Mouse (Mus musculus) embryonic facial prominence, embryonic 11.5 days (tissue): ENCODE data around the gene H2-D1. TPM values are rescaled to one million over a fixed set of nuclear protein-coding genes. Genes with fewer than 3 reads are reported as not detected.

ENCODE experiments used
- microRNA-seq: library from miRNA; unstranded; fragments of <30 nt; microRNA quantifications from one replicate; pipeline ENCODE4, GENCODE M21; 2016; ENCODE audit warnings: borderline number of aligned reads
- polyA plus RNA-seq: library from polyadenylated mRNA; unstranded; fragments of >200 nt; fragmentation: Nextera tagmentation; extraction: Ambion mirVana; gene quantifications from 2 replicates; pipeline ENCODE4 v1.2.1, GENCODE M21; 2014

Gene H2-D1
- polyA plus RNA-seq, 1 experiment from 2014 or later = 18.8 TPM

Small RNAs within 50 kb of the gene (microRNA-seq; reads per million reads assigned to microRNA genes)
- gene Mir6975 (1.4 reads per million), gene Mir8094 (not detected)

Other genes starting within 250 kb of the H2-D1 start
- gene Vwa7, start 246.2 kb upstream of the H2-D1 start, polyA plus RNA-seq = 0.10 and 0.17 TPM in 2 replicates
- gene Sapcd1, start 234.7 kb upstream of the H2-D1 start, polyA plus RNA-seq = 3.5 and 7.5 TPM in 2 replicates
- gene Msh5, start 216.0 kb upstream of the H2-D1 start, polyA plus RNA-seq = 3.0 and 3.2 TPM in 2 replicates
- 73.9 and 84.2 TPM in 2 replicates for gene Clic1, start 212.8 kb upstream of the H2-D1 start, polyA plus RNA-seq
- 543 and 586 TPM in 2 replicates for gene Ddah2, start 203.7 kb upstream of the H2-D1 start, polyA plus RNA-seq
- gene Ly6g6c, start 197.3 kb upstream of the H2-D1 start, polyA plus RNA-seq = 0.33 TPM in 1 of 2 replicates, not detected in the other
- gene Mpig6b, start 196.5 kb upstream of the H2-D1 start, polyA plus RNA-seq = 0.74 and 1.2 TPM in 2 replicates
- gene Ly6g6e, start 185.8 kb upstream of the H2-D1 start, polyA plus RNA-seq = 0.66 and 1.1 TPM in 2 replicates
- 0.92 TPM in 1 of 2 replicates, not detected in the other for gene Ly6g6d, start 184.7 kb upstream of the H2-D1 start, polyA plus RNA-seq
- gene Ly6g6f, start 177.1 kb upstream of the H2-D1 start, polyA plus RNA-seq = 0.36 and 0.43 TPM in 2 replicates
- gene Abhd16a, start 173.5 kb upstream of the H2-D1 start, polyA plus RNA-seq = 38.5 and 39.8 TPM in 2 replicates
- gene Ly6g5c, start 154.5 kb upstream of the H2-D1 start, polyA plus RNA-seq = not detected in 2 replicates
- 0.53 and 1.1 TPM in 2 replicates for gene Ly6g5b, start 147.3 kb upstream of the H2-D1 start, polyA plus RNA-seq
- gene Gpank1, start 141.3 kb upstream of the H2-D1 start, polyA plus RNA-seq = 24.6 and 26.4 TPM in 2 replicates
- gene Csnk2b, start 140.7 kb upstream of the H2-D1 start, polyA plus RNA-seq = 273 and 294 TPM in 2 replicates
- gene D17H6S53E, start 136.4 kb upstream of the H2-D1 start, polyA plus RNA-seq = 6.9 and 7.4 TPM in 2 replicates
- 0.49 and 0.64 TPM in 2 replicates for gene Apom, start 130.7 kb upstream of the H2-D1 start, polyA plus RNA-seq
- 87.8 and 101 TPM in 2 replicates for gene Bag6, start 127.6 kb upstream of the H2-D1 start, polyA plus RNA-seq
- gene Prrc2a, start 97.8 kb upstream of the H2-D1 start, polyA plus RNA-seq = 131 and 144 TPM in 2 replicates
- gene Aif1, start 86.7 kb upstream of the H2-D1 start, polyA plus RNA-seq = 6.1 and 7.9 TPM in 2 replicates
- gene Lst1, start 74.3 kb upstream of the H2-D1 start, polyA plus RNA-seq = 3.8 and 6.1 TPM in 2 replicates
- 0.32 and 0.48 TPM in 2 replicates for gene Ltb, start 68.3 kb upstream of the H2-D1 start, polyA plus RNA-seq
- not detected in 2 replicates for gene Tnf, start 60.7 kb upstream of the H2-D1 start, polyA plus RNA-seq
- not detected in 2 replicates for gene Lta, start 57.4 kb upstream of the H2-D1 start, polyA plus RNA-seq
- not detected in 2 replicates for gene Gm16181, start 41.9 kb upstream of the H2-D1 start, polyA plus RNA-seq
- gene Atp6v1g2, start 29.1 kb upstream of the H2-D1 start, polyA plus RNA-seq = 6.2 and 7.9 TPM in 2 replicates
- 3.1 and 4.0 TPM in 2 replicates for gene Nfkbil1, start 26.9 kb upstream of the H2-D1 start, polyA plus RNA-seq
- 664 and 669 TPM in 2 replicates for gene Ddx39b, start 21.0 kb upstream of the H2-D1 start, polyA plus RNA-seq
- gene H2-Q1, start 57.7 kb downstream of the H2-D1 start, polyA plus RNA-seq = 0.08 TPM in 1 of 2 replicates, not detected in the other
- 0.69 and 0.86 TPM in 2 replicates for gene H2-Q2, start 79.5 kb downstream of the H2-D1 start, polyA plus RNA-seq
- gene H2-Q4, start 116.9 kb downstream of the H2-D1 start, polyA plus RNA-seq = 1.0 and 1.1 TPM in 2 replicates
- gene H2-Q6, start 162.1 kb downstream of the H2-D1 start, polyA plus RNA-seq = 0.74 and 1.0 TPM in 2 replicates
- 8.4 and 8.8 TPM in 2 replicates for gene H2-Q7, start 176.4 kb downstream of the H2-D1 start, polyA plus RNA-seq
- 0.18 TPM in 2 replicates for gene H2-Q10, start 207.4 kb downstream of the H2-D1 start, polyA plus RNA-seq
- 0.15 TPM in 1 of 2 replicates, not detected in the other for gene Pou5f1, start 243.3 kb downstream of the H2-D1 start, polyA plus RNA-seq